In genomic region chr13:64248161-64248774, GRCm38 (mm10) we compare ENCODE assay signal across 8 mouse cellular contexts. TPM values are rescaled to one million over a fixed set of nuclear protein-coding genes. Genes with fewer than 3 reads are reported as not detected.
DNase-seq lines count a peak whose midpoint lies in the region; ATAC-seq and TF ChIP-seq lines count a peak whose summit lies in the region.

No protein-coding gene starts in this region.

- no peak for TF ChIP-seq EP300 in liver, embryonic 14.5 days (IDR thresholded peaks at IDR 0.05; ENCODE audit: low read depth)

- H3K4me1 ChIP-seq in cerebellum, adult 2 months (ENCODE audit: control insufficient read depth, insufficient read depth, low read length) = no peaks in the 10 kb centered on the region
- no peaks in the 10 kb centered on the region for H3K4me1 ChIP-seq in brown adipose tissue, adult 24 weeks (ENCODE audit: control insufficient read depth, insufficient read depth, insufficient read length, low read length)
- 0 out of 2 replicates have a peak, but pooled peaks cover 3% of the 10 kb centered on the region for H3K4me1 ChIP-seq in hindbrain, postnatal 0 days (ENCODE audit: insufficient read depth, low read length)
- peaks cover 3 to 13% of the 10 kb centered on the region in 2 experiments; a peak in 3 of 4 replicates for H3K4me1 ChIP-seq in liver, embryonic 14.5 days (replicated peaks; ENCODE audit: control insufficient read depth in 2 of 2, insufficient read depth in 2 of 2, low read length in 1 of 2)

- no peak overlapping the region for H3K27ac ChIP-seq in cerebellum, adult 2 months (ENCODE audit: insufficient read depth, low read length)
- 0 out of 2 replicates have a peak overlapping the region, but pooled peaks have one; percentile 25 for H3K27ac ChIP-seq in brown adipose tissue, adult 24 weeks (replicated peaks; ENCODE audit: low read depth, low read length)
- peak overlapping the region; percentile 83 for H3K27ac ChIP-seq in gastrocnemius, adult 2 months
- no peak overlapping the region for H3K27ac ChIP-seq in hindbrain, postnatal 0 days
- peak overlapping the region; percentile 46 for H3K27ac ChIP-seq in liver, embryonic 14.5 days

- TF ChIP-seq POLR2A in cerebellum, adult 2 months (IDR thresholded peaks at IDR 0.05; ENCODE audit: borderline replicate concordance, insufficient read depth, low read length) = no peak

- 21% methylated on average over 24 of the region's 24 CpGs for WGBS in cerebellum, adult 2 months
- 2% methylated on average over 24 of the region's 24 CpGs for WGBS in hindbrain, postnatal 0 days
- WGBS in liver, embryonic 14.5 days (ENCODE audit: insufficient replicate concordance) = under 1% methylated on average over 24 of the region's 24 CpGs

- peak; percentile 76 for ATAC-seq in hindbrain, postnatal 0 days
- ATAC-seq in liver, embryonic 14.5 days (ENCODE audit: insufficient read depth) = peak; percentile 93

- H3K4me3 ChIP-seq in cerebellum, adult 2 months (replicated peaks; ENCODE audit: insufficient read depth, low read depth, low read length) = peak overlapping the region; percentile 52
- H3K4me3 ChIP-seq in brown adipose tissue, adult 24 weeks (ENCODE audit: insufficient read depth, low read depth, low read length) = peak overlapping the region; percentile 67
- H3K4me3 ChIP-seq in gastrocnemius, adult 2 months = peak overlapping the region; percentile 83
- peak overlapping the region; percentile 43 for H3K4me3 ChIP-seq in hindbrain, postnatal 0 days (ENCODE audit: low read length)
- H3K4me3 ChIP-seq in liver, embryonic 14.5 days (ENCODE audit: insufficient read depth in 1 of 2, low read depth in 2 of 2, low read length in 2 of 2) = peak overlapping the region; percentile 65 to 76

- TF ChIP-seq CTCF in cerebellum, adult 2 months (IDR thresholded peaks at IDR 0.05; ENCODE audit: borderline replicate concordance, insufficient read depth, low read depth, low read length) = no peak
- no peak for TF ChIP-seq CTCF in gastrocnemius, adult 2 months (IDR thresholded peaks at IDR 0.05)
- TF ChIP-seq CTCF in hindbrain, postnatal 0 days (IDR thresholded peaks at IDR 0.05; ENCODE audit: low read depth) = no peak
- TF ChIP-seq CTCF in liver, embryonic 14.5 days (IDR thresholded peaks at IDR 0.05; ENCODE audit: low read depth) = no peak

- H3K27me3 ChIP-seq in cerebellum, adult 2 months (ENCODE audit: control insufficient read depth, insufficient read depth, low read length) = no peaks in the 10 kb centered on the region
- no peaks in the 10 kb centered on the region for H3K27me3 ChIP-seq in hindbrain, postnatal 0 days (ENCODE audit: insufficient read depth, low read length)
- H3K27me3 ChIP-seq in liver, embryonic 14.5 days (ENCODE audit: control insufficient read depth, insufficient read depth, low read length) = no peaks in the 10 kb centered on the region

- no peaks in the 10 kb centered on the region for H3K36me3 ChIP-seq in hindbrain, postnatal 0 days (ENCODE audit: insufficient read depth, low read length)
- H3K36me3 ChIP-seq in liver, embryonic 14.5 days (replicated peaks; ENCODE audit: control insufficient read depth, insufficient read depth, low read depth) = no peaks in the 10 kb centered on the region

- H3K9me3 ChIP-seq in hindbrain, postnatal 0 days (ENCODE audit: low read length) = no peaks in the 10 kb centered on the region
- no peaks in the 10 kb centered on the region for H3K9me3 ChIP-seq in liver, embryonic 14.5 days (ENCODE audit: control insufficient read depth, low read length)

- H3K4me2 ChIP-seq in hindbrain, postnatal 0 days (ENCODE audit: low read depth, low read length) = peak overlapping the region; percentile 87
- H3K4me2 ChIP-seq in liver, embryonic 14.5 days (ENCODE audit: low read depth) = peak overlapping the region; percentile 96

- H3K9ac ChIP-seq in hindbrain, postnatal 0 days (replicated peaks; ENCODE audit: low read length) = peak overlapping the region; percentile 39
- H3K9ac ChIP-seq in liver, embryonic 14.5 days (replicated peaks) = peak overlapping the region; percentile 72

- peak; percentile 23 to 31 for DNase-seq in cerebellum, adult 2 months
- DNase-seq in cerebellum, adult 18-20 months = no peak
- DNase-seq in gastrocnemius, adult 2 months = peak; percentile 80
- DNase-seq in hindbrain, postnatal 0 days (ENCODE audit: low spot score) = peak; percentile 16
- peak; percentile 54 to 69 (median 61) for DNase-seq in liver, embryonic 14.5 days (ENCODE audit: low read depth in 3 of 3, low spot score in 3 of 3)
- peak; percentile 78 for DNase-seq in naive thymus-derived CD4-positive, alpha-beta T cell, adult 2 months (ENCODE audit: low read depth)
- DNase-seq in thymus, postnatal 14 days = peak; percentile 79

- intact Hi-C loops in gastrocnemius, adult 2 months (cut with DNase I) = loop anchor here (5.0 kb wide), 1 partner anchor 189 kb away; no protein-coding TSS in a partner anchor

RNA-seq across cellular contexts. Expression of gene Cdc14b, which starts 26.8 kb away (rescaled TPM):
- 15.3 and 17.0 TPM in 2 replicates for polyA plus RNA-seq in cerebellum, adult 2 months (2012; rRNA removed)
- polyA plus RNA-seq in brown adipose tissue, adult 24 weeks (2012; ENCODE audit: insufficient read depth, insufficient read length, missing spikeins) = 3.1 and 6.9 TPM in 2 replicates
- 1 to 10 TPM; 6.3 to 6.8 TPM for total RNA-seq in gastrocnemius, adult 2 months (2021)
- 2.2 and 5.5 TPM in 2 replicates for total RNA-seq in hindbrain, postnatal 0 days (2014; rRNA removed)
- 2.3 and 2.7 TPM in 2 replicates for polyA plus RNA-seq in hindbrain, postnatal 0 days (2015; fragmentation: Nextera tagmentation; extraction: Ambion mirVana)
- 3.4 and 4.1 TPM in 2 replicates for polyA plus RNA-seq in liver, embryonic 14.5 days (2012; rRNA removed)
- 5.6 and 8.9 TPM in 2 replicates for polyA plus RNA-seq in liver, embryonic 14.5 days (2014; fragmentation: Nextera tagmentation; extraction: Ambion mirVana)

Comparison
In these comparisons a context has a peak if more than half of its experiments do, and no peak if none do; other contexts are left out.
1. DNase-seq: peak in cerebellum, adult 2 months (2 of 2), gastrocnemius, adult 2 months (single experiment), hindbrain, postnatal 0 days (single experiment), liver, embryonic 14.5 days (3 of 3), naive thymus-derived CD4-positive, alpha-beta T cell, adult 2 months (single experiment) and thymus, postnatal 14 days (single experiment); none in cerebellum, adult 18-20 months (0 of 2).
2. H3K27ac ChIP-seq: peak in brown adipose tissue, adult 24 weeks (single experiment), gastrocnemius, adult 2 months (single experiment) and liver, embryonic 14.5 days (single experiment); none in cerebellum, adult 2 months (single experiment) and hindbrain, postnatal 0 days (single experiment).
3. Peak in every context shown above with its lines, with median percentiles within 50 percentile points of each other: H3K4me3 ChIP-seq.